In the genomic region with DNA sequence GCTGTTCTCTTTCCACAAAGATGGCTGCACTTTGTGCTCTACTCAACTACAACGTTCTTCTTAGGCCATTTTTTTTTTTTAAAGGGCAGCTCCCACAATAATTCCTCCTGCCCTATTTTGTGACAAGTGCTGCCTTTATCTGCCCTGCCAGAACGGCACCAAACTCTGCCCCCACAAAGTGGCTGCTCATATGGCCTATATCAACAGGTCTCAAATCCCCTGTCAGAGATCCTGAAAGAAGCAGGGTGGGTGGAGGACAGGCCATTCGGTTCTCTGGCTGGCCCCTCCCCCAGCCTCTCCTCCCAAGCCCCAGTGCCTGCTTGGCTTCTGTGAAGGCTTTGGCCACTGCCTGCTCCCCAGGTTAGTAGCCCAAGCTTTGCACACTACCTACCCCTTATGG, we compare ENCODE assay signal across 10 mouse cellular contexts. TPM values are rescaled to one million over a fixed set of nuclear protein-coding genes. Genes with fewer than 3 reads are reported as not detected.
DNase-seq lines count a peak whose midpoint lies in the region; ATAC-seq and TF ChIP-seq lines count a peak whose summit lies in the region.
"Had no signal": no experiment of that assay in that cellular context is flagged by ENCODE, and none has a peak within 500 bp of the region (broad histone marks: within the 10 kb centered on the region; RNA-seq: fewer than 3 reads in every experiment).

No protein-coding gene starts in this region.

- H3K27me3 ChIP-seq in heart, embryonic 12.5 days (replicated peaks), result no peaks in the 10 kb centered on the region
- no peaks in the 10 kb centered on the region for H3K27me3 ChIP-seq in heart, adult 2 months (ENCODE audit: control insufficient read depth, insufficient read depth, low read length)
- H3K27me3 ChIP-seq in lung, postnatal 0 days (replicated peaks; ENCODE audit: insufficient read depth, low read length), result no peaks in the 10 kb centered on the region
- no peaks in the 10 kb centered on the region for H3K27me3 ChIP-seq in limb, embryonic 12.5 days
- H3K27me3 ChIP-seq in stomach, embryonic 14.5 days (ENCODE audit: control insufficient read depth, insufficient read depth, low read length), result no peaks in the 10 kb centered on the region
- no peaks in the 10 kb centered on the region for H3K27me3 ChIP-seq in forebrain, embryonic 12.5 days

- no peaks in the 10 kb centered on the region for H3K79me2 ChIP-seq in heart, adult 2 months (replicated peaks; ENCODE audit: control insufficient read depth, insufficient read depth, low read length)

- no peak for ATAC-seq in heart, embryonic 12.5 days (ENCODE audit: insufficient number of reproducible peaks, low FRiP score)
- no peak for ATAC-seq in lung, postnatal 0 days
- no peak for ATAC-seq in limb, embryonic 12.5 days (ENCODE audit: insufficient number of reproducible peaks, insufficient read depth, low FRiP score, low TSS enrichment, low read depth)
- ATAC-seq in stomach, embryonic 14.5 days (ENCODE audit: insufficient number of reproducible peaks, insufficient read depth, low FRiP score, low read depth), result no peak
- ATAC-seq in forebrain, embryonic 12.5 days (ENCODE audit: low FRiP score), result no peak

- no peak overlapping the region for H3K4me2 ChIP-seq in heart, embryonic 12.5 days
- no peak overlapping the region for H3K4me2 ChIP-seq in lung, postnatal 0 days (replicated peaks; ENCODE audit: low read depth, low read length)
- no peak overlapping the region for H3K4me2 ChIP-seq in limb, embryonic 12.5 days
- no peak overlapping the region for H3K4me2 ChIP-seq in stomach, embryonic 14.5 days (replicated peaks; ENCODE audit: low read depth, low read length)
- no peak overlapping the region for H3K4me2 ChIP-seq in forebrain, embryonic 12.5 days

- WGBS in heart, embryonic 12.5 days, result 1% methylated on average over 3 of the region's 3 CpGs
- WGBS in heart, adult 2 months, result 15% methylated on average over 3 of the region's 3 CpGs
- WGBS in lung, postnatal 0 days, result 7% methylated on average over 3 of the region's 3 CpGs
- 12% methylated on average over 3 of the region's 3 CpGs for WGBS in limb, embryonic 12.5 days
- 6% methylated on average over 3 of the region's 3 CpGs for WGBS in stomach, embryonic 14.5 days
- whole genome bisulfite sequencing in forebrain, embryonic 12.5 days, result 8% methylated on average over 3 of the region's 3 CpGs

- no peak for TF ChIP-seq EP300 in heart, adult 2 months (IDR thresholded peaks at IDR 0.05; ENCODE audit: insufficient read depth, low read depth, low read length)
- TF ChIP-seq EP300 in lung, postnatal 0 days (IDR thresholded peaks at IDR 0.05), result no peak

- no peak for TF ChIP-seq CTCF in heart, adult 2 months (IDR thresholded peaks at IDR 0.05)
- TF ChIP-seq CTCF in lung, postnatal 0 days (IDR thresholded peaks at IDR 0.05), result no peak

- no peaks in the 10 kb centered on the region for H3K9me3 ChIP-seq in heart, embryonic 12.5 days (replicated peaks)
- no peaks in the 10 kb centered on the region for H3K9me3 ChIP-seq in lung, postnatal 0 days (ENCODE audit: low read length)
- H3K9me3 ChIP-seq in limb, embryonic 12.5 days, result no peaks in the 10 kb centered on the region
- no peaks in the 10 kb centered on the region for H3K9me3 ChIP-seq in stomach, embryonic 14.5 days (ENCODE audit: control insufficient read depth, low read depth, low read length)
- H3K9me3 ChIP-seq in forebrain, embryonic 12.5 days, result no peaks in the 10 kb centered on the region

- intact Hi-C loops in heart, adult 2 months (cut with DNase I), result loop anchor here (5.0 kb wide), 1 partner anchor 78 kb away; no protein-coding TSS in a partner anchor

- H3K36me3 ChIP-seq in heart, embryonic 12.5 days, result peaks cover 21% of the 10 kb centered on the region
- H3K36me3 ChIP-seq in heart, adult 2 months (ENCODE audit: control insufficient read depth, insufficient read depth, low read length), result no peaks in the 10 kb centered on the region
- H3K36me3 ChIP-seq in lung, postnatal 0 days (ENCODE audit: insufficient read depth, low read length), result peaks cover 19% of the 10 kb centered on the region
- H3K36me3 ChIP-seq in limb, embryonic 12.5 days, result peaks cover 27% of the 10 kb centered on the region
- peaks cover 16% of the 10 kb centered on the region for H3K36me3 ChIP-seq in stomach, embryonic 14.5 days (ENCODE audit: control insufficient read depth, insufficient read depth, low read length)
- H3K36me3 ChIP-seq in forebrain, embryonic 12.5 days (replicated peaks), result peaks cover 16% of the 10 kb centered on the region

- peaks cover 43% of the 10 kb centered on the region for H3K4me1 ChIP-seq in heart, embryonic 12.5 days (replicated peaks)
- no peaks in the 10 kb centered on the region for H3K4me1 ChIP-seq in heart, adult 2 months (ENCODE audit: control insufficient read depth, insufficient read depth, low read length)
- no peaks in the 10 kb centered on the region for H3K4me1 ChIP-seq in lung, postnatal 0 days (ENCODE audit: insufficient read depth, low read depth, low read length)
- peaks cover 16% of the 10 kb centered on the region for H3K4me1 ChIP-seq in limb, embryonic 12.5 days (replicated peaks)
- H3K4me1 ChIP-seq in stomach, embryonic 14.5 days (ENCODE audit: control insufficient read depth, insufficient read depth, low read length), result peaks cover 18% of the 10 kb centered on the region
- peaks cover 10% of the 10 kb centered on the region; the same call in 1 of the 2 replicates for H3K4me1 ChIP-seq in forebrain, embryonic 12.5 days

- TF ChIP-seq POLR2A in heart, adult 2 months (IDR thresholded peaks at IDR 0.05; ENCODE audit: insufficient read depth, low read depth, low read length), result no peak

- H3K9ac ChIP-seq in heart, embryonic 12.5 days, result 0 out of 2 replicates have a peak overlapping the region, but pooled peaks have one; percentile 15
- H3K9ac ChIP-seq in heart, adult 2 months (ENCODE audit: low read depth, low read length), result no peak overlapping the region
- H3K9ac ChIP-seq in lung, postnatal 0 days (replicated peaks; ENCODE audit: low read depth), result no peak overlapping the region
- H3K9ac ChIP-seq in limb, embryonic 12.5 days (replicated peaks), result no peak overlapping the region
- H3K9ac ChIP-seq in stomach, embryonic 14.5 days (replicated peaks; ENCODE audit: low read depth, low read length), result no peak overlapping the region
- no peak overlapping the region for H3K9ac ChIP-seq in forebrain, embryonic 12.5 days

- H3K27ac ChIP-seq in heart, embryonic 12.5 days (ENCODE audit: poor library complexity, severe bottlenecking), result peak overlapping the region; percentile 67; the same call in 1 of the 2 replicates
- no peak overlapping the region for H3K27ac ChIP-seq in heart, adult 2 months
- peak overlapping the region; percentile 49 for H3K27ac ChIP-seq in lung, postnatal 0 days (ENCODE audit: low read length)
- peak overlapping the region; percentile 57 for H3K27ac ChIP-seq in limb, embryonic 12.5 days
- H3K27ac ChIP-seq in stomach, embryonic 14.5 days (ENCODE audit: low read length), result peak overlapping the region; percentile 91
- H3K27ac ChIP-seq in forebrain, embryonic 12.5 days, result no peak overlapping the region

- no peak for DNase-seq in heart, adult 2 months
- no peak for DNase-seq in lung, postnatal 0 days (ENCODE audit: low spot score)
- no peak for DNase-seq in lung, adult 18-20 months
- DNase-seq in cerebellum, adult 11 months, result no peak
- DNase-seq: heart, postnatal 14 days; right cerebral cortex, postnatal 14 days had no signal

- H3K4me3 ChIP-seq in heart, embryonic 12.5 days, result no peak overlapping the region
- H3K4me3 ChIP-seq in heart, adult 2 months, result no peak overlapping the region
- H3K4me3 ChIP-seq in lung, postnatal 0 days (ENCODE audit: low read depth, low read length), result no peak overlapping the region
- H3K4me3 ChIP-seq in limb, embryonic 12.5 days (replicated peaks), result no peak overlapping the region
- H3K4me3 ChIP-seq in stomach, embryonic 14.5 days (ENCODE audit: low read depth, low read length), result no peak overlapping the region
- no peak overlapping the region for H3K4me3 ChIP-seq in forebrain, embryonic 12.5 days (replicated peaks)

RNA-seq across cellular contexts. Expression of gene Taf8, which starts 17.1 kb away (rescaled TPM):
- 21.1 and 22.1 TPM in 2 replicates for polyA plus RNA-seq in heart, embryonic 12.5 days (2016; fragmentation: Nextera tagmentation; extraction: Ambion mirVana)
- 10 to 100 TPM; 10.8 to 12.5 TPM for total RNA-seq in heart, adult 2 months (2021)
- polyA plus RNA-seq in heart, adult 2 months (2012; rRNA removed), result 14.2 and 21.0 TPM in 2 replicates
- 16.0 and 22.4 TPM in 2 replicates for polyA plus RNA-seq in lung, postnatal 0 days (2015; fragmentation: Nextera tagmentation; extraction: Ambion mirVana)
- polyA plus RNA-seq in limb, embryonic 12.5 days (2016; fragmentation: Nextera tagmentation; extraction: Ambion mirVana), result 39.0 and 40.3 TPM in 2 replicates
- polyA plus RNA-seq in stomach, embryonic 14.5 days (2014; fragmentation: Nextera tagmentation; extraction: Ambion mirVana), result 24.5 and 27.3 TPM in 2 replicates
- polyA plus RNA-seq in forebrain, embryonic 12.5 days (2016; fragmentation: Nextera tagmentation; extraction: Ambion mirVana), result 31.1 and 32.9 TPM in 2 replicates

RNA-seq across cellular contexts. Expression of gene Ccnd3, which starts 19.9 kb away (rescaled TPM):
- polyA plus RNA-seq in heart, embryonic 12.5 days (2016; fragmentation: Nextera tagmentation; extraction: Ambion mirVana), result 533 and 538 TPM in 2 replicates
- total RNA-seq in heart, adult 2 months (2021), result 10 to 100 TPM; 75.9 to 83.7 TPM
- 75.1 and 77.5 TPM in 2 replicates for polyA plus RNA-seq in heart, adult 2 months (2012; rRNA removed)
- 195 and 214 TPM in 2 replicates for polyA plus RNA-seq in lung, postnatal 0 days (2015; fragmentation: Nextera tagmentation; extraction: Ambion mirVana)
- polyA plus RNA-seq in limb, embryonic 12.5 days (2016; fragmentation: Nextera tagmentation; extraction: Ambion mirVana), result 323 and 348 TPM in 2 replicates
- polyA plus RNA-seq in stomach, embryonic 14.5 days (2014; fragmentation: Nextera tagmentation; extraction: Ambion mirVana), result 425 and 428 TPM in 2 replicates
- polyA plus RNA-seq in forebrain, embryonic 12.5 days (2016; fragmentation: Nextera tagmentation; extraction: Ambion mirVana), result 124 and 137 TPM in 2 replicates

RNA-seq across cellular contexts. Expression of gene 1700001C19Rik, which starts 47.8 kb away (rescaled TPM):
- 1.0 and 1.2 TPM in 2 replicates for polyA plus RNA-seq in heart, embryonic 12.5 days (2016; fragmentation: Nextera tagmentation; extraction: Ambion mirVana)
- total RNA-seq in heart, adult 2 months (2021), result not detected
- polyA plus RNA-seq in heart, adult 2 months (2012; rRNA removed), result 0.44 and 0.76 TPM in 2 replicates
- 0.15 and 0.44 TPM in 2 replicates for polyA plus RNA-seq in lung, postnatal 0 days (2015; fragmentation: Nextera tagmentation; extraction: Ambion mirVana)
- 0.20 and 0.37 TPM in 2 replicates for polyA plus RNA-seq in limb, embryonic 12.5 days (2016; fragmentation: Nextera tagmentation; extraction: Ambion mirVana)
- 0.31 and 0.58 TPM in 2 replicates for polyA plus RNA-seq in stomach, embryonic 14.5 days (2014; fragmentation: Nextera tagmentation; extraction: Ambion mirVana)
- 0.19 and 0.31 TPM in 2 replicates for polyA plus RNA-seq in forebrain, embryonic 12.5 days (2016; fragmentation: Nextera tagmentation; extraction: Ambion mirVana)
- total RNA-seq: heart, postnatal 14 days had no signal

RNA-seq across cellular contexts. Expression of gene AI661453, which starts 48.6 kb away (rescaled TPM):
- 0.85 and 1.1 TPM in 2 replicates for polyA plus RNA-seq in heart, embryonic 12.5 days (2016; fragmentation: Nextera tagmentation; extraction: Ambion mirVana)
- 1 to 10 TPM; 1.2 to 1.4 TPM for total RNA-seq in heart, adult 2 months (2021)
- 0.64 and 1.00 TPM in 2 replicates for polyA plus RNA-seq in heart, adult 2 months (2012; rRNA removed)
- 2.8 and 3.3 TPM in 2 replicates for polyA plus RNA-seq in lung, postnatal 0 days (2015; fragmentation: Nextera tagmentation; extraction: Ambion mirVana)
- polyA plus RNA-seq in limb, embryonic 12.5 days (2016; fragmentation: Nextera tagmentation; extraction: Ambion mirVana), result 0.37 and 0.55 TPM in 2 replicates
- polyA plus RNA-seq in stomach, embryonic 14.5 days (2014; fragmentation: Nextera tagmentation; extraction: Ambion mirVana), result 4.7 and 4.8 TPM in 2 replicates
- 0.13 and 0.19 TPM in 2 replicates for polyA plus RNA-seq in forebrain, embryonic 12.5 days (2016; fragmentation: Nextera tagmentation; extraction: Ambion mirVana)

Comparison
In these comparisons a context has a peak if more than half of its experiments do, and no peak if none do; other contexts are left out.
1. H3K27ac ChIP-seq: peak in heart, embryonic 12.5 days (single experiment), lung, postnatal 0 days (single experiment), limb, embryonic 12.5 days (single experiment) and stomach, embryonic 14.5 days (single experiment); none in heart, adult 2 months (single experiment) and forebrain, embryonic 12.5 days (single experiment).